Mouse (Mus musculus) liver, embryonic 13.5 days (tissue): ENCODE results near the gene Vps33a. TPM values are rescaled to one million over a fixed set of nuclear protein-coding genes. Genes with fewer than 3 reads are reported as not detected.

Experiments used
- ATAC-seq: fragments of 200-750 bp; cut with Nextera tagmentation; 2 replicates; pipeline ENCODE4 v1.8.0; 2017; ENCODE audit warnings: low read depth, mild to moderate bottlenecking, moderate number of reproducible peaks, moderate library complexity
- DNase-seq: peaks from one replicate; pipeline ENCODE4 v3.0.0; 2022
- H3K27ac ChIP-seq: fragments of 300-500 bp; sonication (generic); 2 replicates; pipeline ENCODE4 v1.5.1; 2015; ENCODE audit warnings: moderate library complexity, mild to moderate bottlenecking, inconsistent platforms
- H3K27me3 ChIP-seq: fragments of 300-500 bp; sonication (generic); 2 replicates; pipeline ENCODE4 v1.6.1; 2015; ENCODE audit warnings: mild to moderate bottlenecking, inconsistent platforms
- H3K36me3 ChIP-seq: fragments of 300-500 bp; sonication (generic); 2 replicates; pipeline ENCODE4 v1.6.1; 2015; ENCODE audit warnings: mild to moderate bottlenecking, inconsistent platforms
- H3K4me1 ChIP-seq: fragments of 300-500 bp; sonication (generic); replicated peaks from 2 replicates; pipeline ENCODE4 v1.6.1; 2015; ENCODE audit warnings: inconsistent platforms
- H3K4me2 ChIP-seq: fragments of 300-500 bp; sonication (generic); 2 replicates; pipeline ENCODE4 v1.6.1; 2015; ENCODE audit warnings: inconsistent platforms, mild to moderate bottlenecking, moderate library complexity
- H3K4me3 ChIP-seq: fragments of 300-500 bp; sonication (generic); replicated peaks from 2 replicates; pipeline ENCODE4 v1.5.1; 2015; ENCODE audit warnings: mild to moderate bottlenecking, inconsistent platforms
- H3K9ac ChIP-seq: fragments of 300-500 bp; sonication (generic); 2 replicates; pipeline ENCODE4 v1.6.1; 2015; ENCODE audit warnings: mild to moderate bottlenecking, inconsistent platforms
- H3K9me3 ChIP-seq: fragments of 300-500 bp; sonication (generic); replicated peaks from 2 replicates; pipeline ENCODE4 v1.6.1; 2016; ENCODE audit warnings: inconsistent platforms
- WGBS: fragments of 180-500 bp; shearing (Covaris S2); methylation state at CpG from one replicate; pipeline ENCODE4 v1.1.7; 2015; ENCODE audit not compliant: insufficient replicate concordance; 5-methylcytosine and 5-hydroxymethylcytosine counted together
- microRNA-seq: library from miRNA; unstranded; fragments of <30 nt; microRNA quantifications from one replicate; pipeline ENCODE4, GENCODE M21; 2016
- polyA plus RNA-seq: library from polyadenylated mRNA; unstranded; fragments of >200 nt; fragmentation: Nextera tagmentation; extraction: Ambion mirVana; gene quantifications from 2 replicates; pipeline ENCODE4 v1.2.1, GENCODE M21; 2015

The Vps33a gene
- polyA plus RNA-seq, 1 experiment from 2014 or later: 21.1 TPM

- H3K9ac ChIP-seq: no peak overlapping the region
- H3K36me3 ChIP-seq: no peaks in the 10 kb centered on the region
- H3K4me3 ChIP-seq: no peak overlapping the region
- WGBS: 43% methylated on average over 4 of the region's 4 CpGs
- no peak overlapping the region for H3K4me2 ChIP-seq
- no peaks in the 10 kb centered on the region for H3K9me3 ChIP-seq
- peaks cover 42% of the 10 kb centered on the region for H3K27me3 ChIP-seq
- peaks cover 14% of the 10 kb centered on the region for H3K4me1 ChIP-seq
- DNase-seq (no peak), ATAC-seq (no peak)
- H3K27ac ChIP-seq: no peak overlapping the region
These were observed 70.9 kb downstream of the Vps33a start for GRCm38 (mm10) chr5:123501973-123502372.

GRCm38 (mm10) chr5:123499717-123500116, 73.1 kb downstream of the Vps33a start:
- Histone ChIP-seq H3K27me3 (peaks cover 31% of the 10 kb centered on the region), H3K4me3 (no peak overlapping the region), H3K9ac (no peak overlapping the region), H3K27ac (no peak overlapping the region), H3K4me1 (peaks cover 14% of the 10 kb centered on the region), H3K9me3 (no peaks in the 10 kb centered on the region), H3K4me2 (no peak overlapping the region), H3K36me3 (no peaks in the 10 kb centered on the region)
- ATAC-seq (no peak), DNase-seq (no peak)
- 39% methylated on average over 4 of the region's 4 CpGs for WGBS

- 55% methylated on average over 9 of the region's 9 CpGs for WGBS
- Histone ChIP-seq H3K4me2 (no peak overlapping the region), H3K36me3 (no peaks in the 10 kb centered on the region), H3K4me3 (no peak overlapping the region), H3K9ac (no peak overlapping the region), H3K9me3 (no peaks in the 10 kb centered on the region), H3K27ac (no peak overlapping the region), H3K4me1 (no peaks in the 10 kb centered on the region), H3K27me3 (peaks cover 30% of the 10 kb centered on the region)
- no peak for ATAC-seq
- no peak for DNase-seq
These were observed 82.9 kb downstream of the Vps33a start for GRCm38 (mm10) chr5:123489935-123490334.

- no peaks in the 10 kb centered on the region for H3K4me1 ChIP-seq
- no peak for ATAC-seq
- no peak within 1 kb of the TSS for H3K27ac ChIP-seq
- no peaks in the 10 kb centered on the region for H3K9me3 ChIP-seq
- no peak within 1 kb of the TSS for H3K4me3 ChIP-seq
- H3K27me3 ChIP-seq: peaks cover 30% of the 10 kb centered on the region
- H3K4me2 ChIP-seq: no peak within 1 kb of the TSS
- DNase-seq: no peak
- WGBS: 7% methylated on average over 25 of the region's 25 CpGs
- no peak within 1 kb of the TSS for H3K9ac ChIP-seq
- no peaks in the 10 kb centered on the region for H3K36me3 ChIP-seq
These were observed 83.6 kb downstream of the Vps33a start, which contains the start of the genes Lrrc43 and Il31 for GRCm38 (mm10) chr5:123489112-123489785. Gene Lrrc43, plus strand, starts transcription at chr5:123489305. Gene Il31, minus strand, starts transcription at chr5:123489489.

GRCm38 (mm10) chr5:123487659-123488395, 85.0 kb downstream of the Vps33a start:
- Histone ChIP-seq H3K27me3 (peaks cover 30% of the 10 kb centered on the region), H3K27ac (no peak overlapping the region), H3K36me3 (no peaks in the 10 kb centered on the region), H3K4me2 (no peak overlapping the region), H3K9ac (no peak overlapping the region), H3K9me3 (no peaks in the 10 kb centered on the region), H3K4me1 (no peaks in the 10 kb centered on the region), H3K4me3 (no peak overlapping the region)
- no peak for ATAC-seq
- no peak for DNase-seq
- WGBS: 45% methylated on average over 11 of the region's 11 CpGs

Small RNAs within 50 kb of the gene (microRNA-seq; reads per million reads assigned to microRNA genes)
- 8.2 reads per million, percentile 19 among the genes with 10 or more reads in this experiment for gene Mir7647

Other genes with a start within 250 kb of the Vps33a start
- 6.6 and 7.9 TPM in 2 replicates for gene Bcl7a, start 229.2 kb downstream of the Vps33a start, polyA plus RNA-seq
- gene Mlxip, start 178.2 kb downstream of the Vps33a start, polyA plus RNA-seq: 3.2 and 3.6 TPM in 2 replicates
- gene Lrrc43, start 83.7 kb downstream of the Vps33a start, polyA plus RNA-seq: not detected in 2 replicates
- not detected in 2 replicates for gene Il31, start 83.5 kb downstream of the Vps33a start, polyA plus RNA-seq
- 0.07 TPM in 2 replicates for gene B3gnt4, start 62.6 kb downstream of the Vps33a start, polyA plus RNA-seq
- gene Diablo, start 48.9 kb downstream of the Vps33a start, polyA plus RNA-seq: 67.3 and 74.4 TPM in 2 replicates
- 0.18 and 0.21 TPM in 2 replicates for gene Gm49027, start 47.5 kb downstream of the Vps33a start, polyA plus RNA-seq
- gene Clip1, start 111.6 kb upstream of the Vps33a start, polyA plus RNA-seq: 12.4 and 13.4 TPM in 2 replicates
- 30.7 and 42.3 TPM in 2 replicates for gene Zcchc8, start 148.1 kb upstream of the Vps33a start, polyA plus RNA-seq
- 56.2 and 67.0 TPM in 2 replicates for gene Rsrc2, start 176.4 kb upstream of the Vps33a start, polyA plus RNA-seq
- gene Kntc1, start 176.7 kb upstream of the Vps33a start, polyA plus RNA-seq: 22.6 and 26.0 TPM in 2 replicates